Mouse (Mus musculus): ENCODE data around the gene Ascc1.
"Not testable (repeated sequence)": the region's sequence is repeated elsewhere in the genome, so short reads cannot be mapped to it uniquely, and the experiment has no call there.

Ascc1 gene

DNA sequence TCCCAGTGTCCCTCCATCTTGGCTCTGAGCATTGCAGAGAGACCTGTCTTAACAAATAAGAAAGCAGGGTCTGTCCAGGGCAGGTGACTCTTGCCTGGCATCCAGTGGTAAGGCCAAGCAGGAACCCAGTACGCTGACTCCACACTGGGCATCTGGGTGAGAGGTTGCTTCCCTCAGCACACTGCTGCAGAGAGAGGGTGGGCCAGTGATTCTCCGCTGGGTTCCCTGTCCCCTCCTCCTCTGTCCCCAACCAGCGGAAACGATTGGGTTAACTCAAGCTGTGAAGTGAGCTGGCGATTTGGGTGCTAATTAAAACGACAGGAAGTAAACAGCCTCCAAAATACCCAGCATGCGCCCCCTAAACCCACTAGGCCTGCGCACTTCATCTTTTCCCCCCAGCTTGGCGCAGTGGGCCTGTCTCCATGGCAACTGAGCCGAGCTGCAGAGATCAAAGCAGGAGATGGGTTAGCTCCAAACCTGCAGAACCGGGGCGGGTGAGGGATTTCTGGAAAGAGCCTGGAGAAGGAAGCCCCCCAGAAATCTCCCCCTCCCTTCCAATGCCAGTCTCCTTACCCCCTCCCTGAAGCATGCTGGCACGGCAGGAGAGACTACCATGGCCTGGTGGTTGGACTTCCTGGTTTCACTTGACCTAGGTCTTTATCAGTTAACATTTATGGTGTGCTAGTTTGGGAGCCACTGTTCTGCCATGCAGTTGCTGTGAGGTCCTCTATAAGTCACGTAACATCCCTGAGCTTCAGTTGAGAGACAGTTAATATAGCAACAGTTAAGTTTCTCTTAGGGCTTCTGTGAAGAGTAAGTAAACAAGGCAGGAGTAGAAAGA lies 113.0 kb downstream of the Ascc1 start:
- DNase-seq (ENCODE audit: low read depth, low spot score): peak; percentile 19

DNA sequence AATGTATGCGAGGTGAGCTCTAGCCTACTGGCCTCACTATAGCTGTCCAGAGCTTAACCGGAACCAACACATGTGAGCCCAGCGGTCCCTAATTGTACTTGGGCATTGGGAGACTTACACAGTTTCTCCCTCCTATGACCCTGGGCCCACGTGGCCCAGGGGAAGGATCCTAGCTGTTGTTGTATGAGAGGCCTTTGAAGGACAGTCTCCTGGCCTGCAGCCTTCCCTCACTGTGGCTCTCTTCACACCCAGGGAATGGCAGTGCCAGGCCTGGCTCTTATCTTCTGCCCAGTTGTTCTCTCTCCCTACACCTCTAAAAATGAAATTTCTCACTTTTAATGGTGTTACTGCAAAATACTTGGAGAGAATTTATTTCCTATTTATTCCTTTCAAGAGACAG lies 114.4 kb downstream of the Ascc1 start:
- no peak for DNase-seq (ENCODE audit: low read depth, low spot score)

DNA sequence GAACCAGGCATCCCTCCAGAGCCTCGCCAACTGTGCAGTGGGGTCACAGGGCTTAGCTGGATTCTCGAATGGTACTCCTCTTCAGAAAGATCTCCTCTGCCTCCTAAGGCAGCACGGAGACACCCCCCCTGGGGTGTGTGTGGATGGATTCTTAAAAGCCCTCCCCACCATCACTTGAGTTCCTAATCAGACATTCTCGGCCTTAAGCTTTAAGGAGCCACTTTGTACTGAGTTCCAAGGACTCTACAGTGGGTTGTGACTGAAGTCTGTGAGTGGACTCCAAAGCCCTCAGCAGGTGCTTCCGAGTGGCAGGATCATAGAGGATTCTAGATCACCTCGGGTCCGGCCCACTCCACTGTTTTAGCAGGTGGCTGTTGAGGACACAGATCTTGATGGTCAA lies 115.9 kb downstream of the Ascc1 start:
- no peak for DNase-seq (ENCODE audit: low read depth, low spot score)

- DNase-seq (ENCODE audit: low read depth, low spot score): no peak
Observed at GRCm38 (mm10) chr10:60120630-60121029, 118.0 kb downstream of the Ascc1 start.

GRCm38 (mm10) chr10:60124078-60124477 lies 121.5 kb downstream of the Ascc1 start:
- DNase-seq (ENCODE audit: low read depth, low spot score): no peak

DNA sequence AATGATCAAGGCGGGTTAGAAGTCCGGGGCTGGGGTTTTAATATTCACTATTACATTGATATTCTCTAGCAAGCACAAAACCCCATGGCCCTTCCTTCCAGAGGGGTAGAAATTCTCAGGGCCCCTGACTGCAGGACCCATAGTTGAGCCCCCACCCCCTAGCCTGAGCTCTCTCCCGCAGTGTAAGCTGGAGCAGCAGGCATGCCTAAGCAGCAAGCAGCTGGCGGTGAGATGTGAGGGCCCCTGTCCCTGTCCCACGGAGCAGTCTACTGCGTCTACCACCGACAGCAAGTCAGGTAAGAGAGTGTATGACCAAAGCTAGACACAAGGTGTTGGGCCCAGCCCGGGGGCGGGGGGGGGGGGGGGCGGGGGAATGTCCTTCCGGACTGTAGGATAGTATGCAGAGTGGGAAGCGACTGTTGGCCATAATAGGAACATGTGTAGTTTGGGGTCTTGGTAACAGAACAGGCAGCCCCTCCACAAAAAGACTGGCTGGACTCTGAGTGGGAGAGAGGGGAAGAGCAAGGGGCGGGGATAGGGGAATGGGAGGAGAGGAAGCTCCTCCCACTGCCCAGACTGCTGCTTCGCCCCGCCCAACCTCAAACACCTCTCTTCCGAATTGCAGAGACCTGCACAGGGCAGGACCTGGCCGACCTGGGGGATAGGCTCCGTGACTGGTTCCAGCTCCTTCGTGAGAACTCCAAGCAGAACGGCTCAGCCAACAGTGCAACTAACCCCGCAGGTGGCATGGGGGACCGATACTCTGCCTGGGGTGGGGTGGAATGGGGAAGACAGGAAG lies 123.1 kb downstream of the Ascc1 start:
- DNase-seq (ENCODE audit: low read depth, low spot score): peak; percentile 32

- no peak for DNase-seq (ENCODE audit: low read depth, low spot score)
Observed at GRCm38 (mm10) chr10:60128287-60128686, 125.7 kb downstream of the Ascc1 start.

DNA sequence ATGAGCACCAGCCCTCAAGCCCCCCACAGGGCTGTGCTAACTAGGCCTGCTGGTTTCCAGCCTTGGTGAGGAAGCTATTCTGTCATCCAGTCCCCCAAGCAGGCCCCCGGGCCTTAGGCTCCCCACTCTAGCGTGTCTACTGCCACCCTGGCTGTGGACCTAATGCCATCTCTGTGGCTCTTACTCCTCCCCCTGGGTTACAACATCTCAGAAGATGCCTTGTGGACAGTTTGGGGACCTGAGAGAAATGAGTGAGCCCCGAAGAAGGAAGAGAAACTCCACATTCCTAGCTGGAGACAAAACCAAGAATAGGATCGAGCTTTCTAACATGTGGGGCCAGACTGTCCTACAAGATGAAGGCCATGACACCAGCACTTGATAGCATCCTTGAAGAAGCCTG lies 127.9 kb downstream of the Ascc1 start:
- DNase-seq (ENCODE audit: low read depth, low spot score): no peak

DNA sequence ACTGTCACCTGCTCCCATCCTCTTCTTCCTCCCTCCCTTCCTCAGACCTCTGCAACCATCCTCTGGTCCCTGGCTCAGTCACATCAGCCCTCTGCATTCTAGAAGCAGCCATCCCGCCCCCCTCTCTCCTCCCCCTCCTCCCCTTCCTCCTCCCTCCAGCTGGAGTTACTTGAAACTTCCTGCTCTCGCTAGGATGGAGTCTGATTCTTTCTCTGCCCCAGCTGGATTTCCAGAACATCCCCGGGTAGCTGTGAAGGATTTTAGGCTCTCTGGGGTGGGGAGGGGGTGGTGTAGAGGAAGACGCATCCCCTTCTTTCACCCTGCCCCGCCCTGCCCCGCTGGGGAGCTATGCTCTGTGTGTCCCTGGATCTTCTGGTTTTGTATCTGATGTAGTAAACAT lies 130.9 kb downstream of the Ascc1 start:
- DNase-seq (ENCODE audit: low read depth, low spot score): no peak

DNA sequence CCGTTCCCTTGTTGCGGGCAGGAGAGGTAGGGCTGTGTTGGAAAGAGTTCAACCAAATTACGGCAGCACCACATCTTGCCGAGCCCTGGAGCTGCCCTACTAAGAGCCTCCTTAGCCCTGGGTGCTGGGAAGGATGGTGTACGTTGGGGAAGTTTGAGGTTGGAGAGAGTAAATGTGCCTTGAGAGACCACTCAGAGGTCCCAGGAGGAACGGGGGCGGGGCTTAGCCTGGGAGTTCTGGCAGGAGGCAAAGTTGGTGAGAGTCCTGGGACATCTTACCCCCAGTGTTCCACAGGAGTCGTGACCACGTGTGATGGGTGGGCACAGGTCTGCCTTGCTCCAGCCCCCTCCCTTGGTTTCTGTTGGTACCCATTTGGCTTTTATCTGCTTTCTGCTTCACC lies 131.6 kb downstream of the Ascc1 start:
- no peak for DNase-seq (ENCODE audit: low read depth, low spot score)

- DNase-seq (ENCODE audit: low read depth, low spot score): not testable (repeated sequence)
Observed at GRCm38 (mm10) chr10:60136010-60136409, 133.4 kb downstream of the Ascc1 start.

DNA sequence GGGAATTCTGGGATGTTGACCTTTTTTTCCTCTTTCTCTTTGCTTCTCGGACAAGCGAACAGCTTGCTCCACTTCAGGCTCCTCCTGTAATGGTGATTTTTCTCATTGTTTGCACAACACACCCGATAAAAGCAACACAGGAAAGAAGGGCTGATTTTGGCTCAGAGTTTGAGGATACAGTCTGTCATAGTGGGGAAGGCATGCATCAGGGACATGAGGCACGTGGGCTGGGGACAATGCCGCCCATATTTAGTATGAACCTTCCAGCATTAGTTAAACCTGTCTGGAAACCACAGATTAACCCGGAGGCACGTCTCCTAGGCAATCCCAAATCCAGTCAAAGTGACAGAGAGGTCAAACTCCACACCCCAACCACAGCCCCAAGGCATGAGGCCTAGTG lies 134.3 kb downstream of the Ascc1 start:
- no peak for DNase-seq (ENCODE audit: low read depth, low spot score)

DNA sequence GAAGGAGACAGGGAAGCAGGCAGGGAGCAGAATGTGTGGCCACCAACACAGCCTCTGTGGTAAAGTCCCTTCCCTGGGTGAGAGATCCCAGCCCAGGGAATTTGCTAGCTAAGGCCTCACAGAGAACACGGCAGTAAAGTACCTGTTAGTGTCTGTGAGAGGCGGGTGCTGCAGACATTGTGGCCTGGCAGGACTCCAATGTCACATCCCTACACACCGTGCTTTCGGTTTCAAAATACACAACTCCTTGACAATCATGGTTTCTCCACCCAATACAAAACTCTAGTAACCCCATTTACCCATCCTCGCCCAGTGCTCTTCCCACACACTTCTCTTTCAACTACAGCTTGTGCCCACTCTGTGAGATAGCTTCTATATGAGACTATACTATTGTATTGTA lies 136.1 kb downstream of the Ascc1 start:
- DNase-seq (ENCODE audit: low read depth, low spot score): peak; percentile 57

- DNase-seq (ENCODE audit: low read depth, low spot score): no peak
Observed at GRCm38 (mm10) chr10:60140751-60141150, 138.1 kb downstream of the Ascc1 start.

- no peak for DNase-seq (ENCODE audit: low read depth, low spot score)
Observed at GRCm38 (mm10) chr10:60141656-60142160, 139.1 kb downstream of the Ascc1 start.

DNA sequence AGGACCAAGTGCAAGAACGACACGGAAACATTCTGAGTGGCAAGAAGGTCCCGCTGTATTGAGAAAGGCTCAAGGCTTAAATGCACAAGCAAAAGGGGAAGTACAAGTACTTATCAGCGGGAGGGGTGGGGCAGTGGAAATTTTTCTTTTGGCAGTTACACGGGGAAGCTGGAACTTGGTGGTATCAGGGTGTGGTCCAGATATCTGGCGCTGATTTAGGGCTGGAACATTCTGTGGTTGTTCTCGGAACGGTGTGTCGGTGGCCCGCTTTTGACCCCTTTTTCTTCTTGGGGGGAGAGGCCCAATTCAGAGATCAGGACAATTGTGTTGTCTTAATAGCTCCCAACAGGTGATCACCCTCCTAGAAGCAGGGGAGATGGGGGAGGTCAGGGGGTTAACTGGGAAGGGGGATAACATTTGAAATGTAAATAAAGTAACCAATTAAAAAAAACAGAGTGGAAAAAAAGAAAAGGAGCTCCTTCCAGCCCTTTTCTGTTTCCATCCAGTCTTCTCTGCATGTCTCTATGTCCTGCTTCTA lies 145.0 kb downstream of the Ascc1 start:
- not testable (repeated sequence) for DNase-seq (ENCODE audit: low read depth, low spot score)

- DNase-seq (ENCODE audit: low read depth, low spot score): peak; percentile 82
Observed at GRCm38 (mm10) chr10:60148087-60148486, 145.5 kb downstream of the Ascc1 start.

Measured in CD4-positive helper T cell, adult 2 months (primary cell).